Mouse (Mus musculus) thymus, postnatal 10 days (tissue): ENCODE data around the gene Uox.

ENCODE experiments used
- DNase-seq, 2 experiments: peaks; one replicate each; pipeline ENCODE4 v3.0.0; 2021; ENCODE audit warnings: low spot score in 2 of 2

The Uox gene

GRCm38 (mm10) chr3:146621966-146622365 lies 51.7 kb downstream of the Uox start:
- DNase-seq = no peak

GRCm38 (mm10) chr3:146625766-146626165 lies 55.5 kb downstream of the Uox start:
- DNase-seq = no peak

- no peak for DNase-seq
Observed at GRCm38 (mm10) chr3:146628227-146628982, 58.2 kb downstream of the Uox start.

- no peak for DNase-seq
Observed at GRCm38 (mm10) chr3:146632506-146632905, 62.3 kb downstream of the Uox start.

DNA sequence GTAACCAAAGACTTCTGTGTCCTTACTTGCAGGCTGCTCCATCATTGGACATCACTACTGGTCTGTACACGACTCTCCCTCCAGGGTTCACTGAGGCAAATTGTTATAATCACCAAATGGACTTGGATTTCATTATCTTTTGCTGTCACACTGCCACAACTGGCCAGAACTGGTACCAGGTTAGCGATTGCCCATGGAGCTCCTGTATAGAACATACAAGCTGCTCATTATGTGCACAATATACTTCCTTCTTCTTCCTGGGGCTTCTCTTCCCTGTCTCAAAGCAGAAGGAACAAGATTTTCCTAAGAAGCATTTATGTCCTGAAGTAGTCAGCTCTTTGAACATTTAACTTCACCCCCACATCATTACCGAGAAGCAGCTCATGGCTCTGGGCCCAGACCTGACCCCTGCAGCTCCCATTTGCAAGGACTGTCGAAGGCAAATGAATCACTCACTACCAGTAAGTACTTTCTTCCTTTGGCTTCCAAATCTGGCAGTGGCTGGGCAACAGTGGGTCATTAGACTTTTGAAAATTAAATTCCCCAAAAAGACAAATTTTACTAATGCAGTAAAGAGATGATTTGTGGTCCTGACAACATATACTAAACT lies 71.7 kb downstream of the Uox start:
- no peak for DNase-seq

DNA sequence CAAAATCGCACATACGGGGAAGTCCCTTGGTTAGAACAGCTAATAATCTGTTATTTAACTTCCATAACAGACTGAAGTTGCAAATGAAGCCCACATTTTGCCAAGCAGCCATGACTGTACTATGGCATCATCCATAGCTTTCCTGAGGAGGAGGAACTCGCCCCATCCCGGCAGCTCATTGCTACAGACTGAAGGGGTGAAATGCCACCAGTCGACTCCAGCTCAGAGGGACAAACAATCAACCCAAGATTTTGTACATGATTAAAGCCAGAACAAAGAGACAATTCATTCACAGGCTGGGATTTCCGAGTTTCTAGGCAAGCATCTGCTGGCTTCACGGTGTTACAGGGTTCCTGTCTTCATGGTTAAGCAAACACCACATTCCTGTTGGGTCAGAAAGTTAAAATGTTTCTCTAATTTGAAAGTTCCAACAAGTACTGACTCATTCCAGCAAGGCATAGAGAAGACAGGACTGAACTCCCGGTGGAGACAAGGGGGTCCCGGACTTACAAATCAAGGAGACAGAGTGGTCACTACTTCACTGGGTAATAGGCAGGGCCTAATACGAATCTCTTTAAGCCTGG lies 79.2 kb downstream of the Uox start:
- no peak for DNase-seq

- DNase-seq = no peak
Observed at GRCm38 (mm10) chr3:146650716-146651115, 80.5 kb downstream of the Uox start.

DNA sequence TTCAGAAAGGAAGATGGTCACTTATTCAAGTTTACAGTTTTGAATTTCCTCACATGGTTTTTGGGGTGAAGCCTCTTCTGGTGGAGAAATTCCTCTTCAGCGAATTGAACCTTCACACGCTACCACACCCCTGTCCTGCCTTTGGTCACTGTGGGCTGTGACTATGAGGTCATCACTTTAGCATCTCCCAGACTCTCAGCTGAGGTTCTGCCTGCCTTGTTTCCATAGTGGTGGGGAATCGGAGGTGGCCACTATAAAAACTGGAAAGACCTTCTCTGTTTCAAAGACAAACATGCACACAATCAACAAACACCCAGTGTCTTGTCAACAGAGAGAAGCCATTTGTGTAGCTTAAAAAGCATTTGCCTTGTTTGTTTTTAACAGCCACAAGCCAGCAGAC lies 81.0 kb downstream of the Uox start, which contains the start of gene 4930503B20Rik:
TSS of gene 4930503B20Rik (minus strand) at position 101 of the 400 bp plus-strand sequence.
- no peak for DNase-seq

DNA sequence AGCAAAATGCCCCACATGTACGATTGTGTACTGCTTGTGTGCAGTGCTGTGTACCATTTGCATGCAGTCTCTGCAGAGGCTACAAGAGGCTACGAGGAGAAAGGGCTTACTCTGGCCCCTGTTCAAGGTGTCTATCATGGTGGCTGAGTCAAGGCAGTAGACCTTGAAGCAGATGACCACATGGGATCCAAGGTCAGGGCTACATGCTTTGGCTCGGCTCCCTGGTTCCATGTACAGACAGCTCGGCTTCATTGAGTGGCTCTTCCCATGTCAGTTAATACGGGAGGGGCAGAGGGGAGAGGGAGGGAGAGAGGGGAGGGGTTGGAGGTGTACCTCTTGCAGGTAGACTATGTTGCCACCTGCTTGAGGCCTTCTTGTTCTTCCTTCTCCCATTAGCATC lies 82.2 kb downstream of the Uox start:
- no peak for DNase-seq

- no peak for DNase-seq
Observed at GRCm38 (mm10) chr3:146653692-146654091, 83.5 kb downstream of the Uox start.

DNA sequence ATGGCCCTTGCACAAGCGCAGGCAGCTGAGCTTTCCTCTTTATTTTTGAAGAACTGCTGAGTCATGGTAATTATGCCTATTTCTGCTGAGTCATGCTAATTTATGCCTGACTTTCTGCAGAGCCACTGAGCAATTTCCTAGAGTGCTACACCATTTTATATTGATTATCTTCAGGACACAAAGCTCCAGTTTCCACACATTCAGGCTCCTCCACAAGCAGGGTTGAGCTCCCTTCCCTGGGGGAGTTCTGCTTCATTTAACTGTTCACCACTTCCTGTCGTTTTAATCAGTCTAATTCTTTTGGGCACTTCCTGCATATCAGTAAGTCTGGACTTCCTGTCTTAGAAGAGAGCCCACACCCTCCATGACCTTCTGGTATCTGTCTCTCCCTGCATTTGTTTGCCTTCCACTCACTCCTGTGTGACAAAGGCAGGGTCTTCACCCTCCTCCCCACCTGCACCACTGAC lies 84.9 kb downstream of the Uox start:
- no peak for DNase-seq

GRCm38 (mm10) chr3:146657433-146657832 lies 87.2 kb downstream of the Uox start:
- no peak for DNase-seq

- no peak for DNase-seq
Observed at GRCm38 (mm10) chr3:146658061-146658639, 87.9 kb downstream of the Uox start.

DNA sequence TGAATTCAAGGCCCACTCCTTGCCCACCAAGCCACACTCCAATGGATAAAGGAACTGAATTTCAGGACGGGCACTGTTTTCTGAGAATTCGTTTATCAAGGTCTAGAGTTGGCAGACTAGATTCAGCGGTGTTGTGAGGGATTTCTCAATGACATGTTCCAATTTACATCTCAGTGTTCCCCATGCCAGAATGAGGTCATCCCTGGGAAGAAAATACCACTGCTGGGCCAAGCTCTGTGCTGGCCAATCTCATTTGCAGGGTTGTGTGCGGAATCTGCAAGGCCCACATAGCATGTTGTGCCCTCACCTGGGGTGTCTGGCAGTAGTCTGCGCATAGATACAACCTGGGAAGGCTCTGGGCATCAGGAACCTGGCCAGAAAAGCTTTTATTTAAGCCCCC lies 89.1 kb downstream of the Uox start:
- no peak for DNase-seq

- DNase-seq = no peak
Observed at GRCm38 (mm10) chr3:146661001-146661400, 90.8 kb downstream of the Uox start.

DNA sequence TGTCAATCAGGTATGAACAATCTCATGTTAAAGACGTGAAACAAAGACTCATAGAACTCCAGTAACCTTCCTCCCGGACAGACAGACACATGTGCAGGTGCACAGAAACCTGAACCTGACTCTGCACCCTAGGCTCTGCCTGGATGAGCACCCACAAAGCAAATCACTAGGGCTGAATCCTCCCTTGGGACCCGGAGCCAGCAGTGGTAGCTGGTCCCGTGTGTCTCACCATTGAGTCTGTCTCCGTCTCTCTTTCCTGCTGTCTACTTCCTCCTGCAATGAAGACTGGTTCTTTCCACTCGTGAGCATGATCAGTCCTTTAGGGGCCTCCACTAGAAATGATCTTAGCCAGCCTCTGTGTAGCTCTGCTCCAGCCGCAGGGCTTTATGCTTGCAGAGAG lies 91.7 kb downstream of the Uox start:
- DNase-seq = no peak

DNA sequence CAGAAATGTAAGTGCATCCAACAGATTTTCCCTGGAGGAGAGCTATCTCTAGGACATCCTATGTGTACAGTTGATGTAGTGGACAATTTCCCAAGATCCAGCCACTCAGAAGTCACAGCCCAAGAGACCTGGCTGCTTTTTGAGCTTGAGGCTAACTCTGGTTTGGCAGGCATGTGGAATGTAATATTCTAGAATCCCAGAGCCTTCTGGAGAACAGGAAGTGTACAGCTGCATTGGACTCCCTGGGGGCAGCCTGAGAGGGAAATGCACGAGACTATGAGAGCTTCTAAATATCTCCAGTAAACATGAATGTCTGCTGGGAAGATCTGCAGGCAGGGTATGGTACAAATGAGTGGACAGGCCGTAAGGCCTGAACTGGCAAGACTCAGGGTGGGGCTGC lies 100.9 kb downstream of the Uox start:
- DNase-seq = no peak

DNA sequence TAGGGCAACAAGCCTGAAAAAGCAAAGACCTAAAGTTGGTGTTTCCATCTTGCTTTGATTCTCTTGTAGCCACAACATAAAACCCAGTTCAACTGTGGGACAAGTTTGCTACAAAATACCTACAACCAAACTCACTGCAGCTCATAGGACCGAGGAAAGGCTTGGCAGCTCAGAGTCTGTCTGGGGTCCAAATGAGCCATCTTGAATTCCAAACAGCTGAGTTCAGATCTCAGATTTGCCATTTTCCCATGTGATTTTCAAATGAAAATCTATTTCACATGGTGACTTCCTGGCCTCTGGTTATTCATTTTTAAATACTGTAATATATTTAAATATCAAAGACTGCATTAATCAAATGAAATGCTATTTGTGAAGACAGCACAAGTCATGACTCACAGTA lies 104.9 kb downstream of the Uox start:
- no peak for DNase-seq

DNA sequence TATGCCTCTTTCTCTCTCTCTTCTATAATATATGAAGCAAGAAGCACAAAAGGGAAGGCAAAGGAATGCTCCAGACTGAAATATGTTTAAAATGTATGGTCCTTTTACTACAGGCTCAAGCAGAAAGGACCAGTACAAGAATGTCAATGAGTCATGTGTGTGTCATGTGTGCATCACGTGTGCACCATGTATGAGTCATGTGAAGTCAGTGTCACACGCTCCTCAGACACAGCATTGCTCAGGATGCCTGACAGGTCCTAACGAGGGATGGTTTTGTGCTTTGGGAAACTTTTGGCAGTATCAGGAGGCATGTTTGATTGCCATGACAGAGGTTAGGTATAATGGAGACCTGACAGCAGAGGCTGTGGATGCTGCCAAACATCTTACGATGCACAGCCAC lies 106.0 kb downstream of the Uox start:
- DNase-seq = no peak

- no peak for DNase-seq
Observed at GRCm38 (mm10) chr3:146679646-146680045, 109.4 kb downstream of the Uox start.

DNA sequence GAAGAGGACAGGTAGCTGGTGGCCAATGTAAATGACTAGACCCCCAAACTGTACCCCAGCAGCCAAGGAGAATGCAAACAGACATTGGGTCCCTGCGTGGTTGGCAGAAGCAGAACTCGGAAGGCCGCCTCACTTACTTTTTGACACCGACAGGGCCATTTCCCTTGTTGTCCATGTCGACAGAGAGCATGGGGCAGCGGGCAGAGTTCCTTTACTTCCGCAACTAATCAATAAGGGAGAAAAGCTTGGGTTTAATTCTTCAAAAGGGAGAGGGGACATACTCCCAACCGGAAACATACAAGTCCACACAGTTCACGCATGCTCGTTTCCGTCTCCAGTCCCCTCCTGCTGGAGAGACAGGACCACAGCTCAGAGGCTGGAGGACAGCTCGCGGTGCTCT lies 110.4 kb downstream of the Uox start:
- DNase-seq = no peak

- no peak for DNase-seq
Observed at GRCm38 (mm10) chr3:146681696-146682095, 111.5 kb downstream of the Uox start.
